Mouse (Mus musculus) heart, postnatal 0 days (tissue): Measurements from ENCODE around the gene Dlgap4. TPM values are rescaled to one million over a fixed set of nuclear protein-coding genes. Genes with fewer than 3 reads are reported as not detected.

Experiments
- ATAC-seq: fragments of 200-750 bp; cut with Nextera tagmentation; 2 replicates; pipeline ENCODE4 v1.8.0; 2017; ENCODE audit warnings: low read depth, moderate number of reproducible peaks, moderate library complexity; ENCODE audit not compliant: insufficient read depth
- DNase-seq: peaks from one replicate; pipeline ENCODE4 v3.0.0-alpha.2; 2016; ENCODE audit warnings: low spot score
- H3K27ac ChIP-seq: fragments of 300-500 bp; sonication (generic); 2 replicates; pipeline ENCODE4 v1.5.1; 2014; ENCODE audit warnings: low read depth, mild to moderate bottlenecking
- H3K27me3 ChIP-seq: fragments of 300-500 bp; sonication (generic); 2 replicates; pipeline ENCODE4 v1.6.1; 2014; ENCODE audit warnings: low read length, mixed read lengths; ENCODE audit not compliant: control insufficient read depth, insufficient read depth
- H3K36me3 ChIP-seq: fragments of 300-500 bp; sonication (generic); replicated peaks from 2 replicates; pipeline ENCODE4 v1.6.1; 2014; ENCODE audit warnings: low read length, mixed read lengths; ENCODE audit not compliant: control insufficient read depth, insufficient read depth
- H3K4me1 ChIP-seq: fragments of 300-500 bp; sonication (generic); 2 replicates; pipeline ENCODE4 v1.6.1; 2014; ENCODE audit warnings: antibody characterized with exemption; ENCODE audit not compliant: control insufficient read depth, insufficient read depth
- H3K4me2 ChIP-seq: fragments of 300-500 bp; sonication (generic); 2 replicates; pipeline ENCODE4 v1.6.1; 2014; ENCODE audit warnings: low read depth, mild to moderate bottlenecking, low read length, moderate library complexity
- H3K4me3 ChIP-seq: fragments of 300-500 bp; sonication (generic); 2 replicates; pipeline ENCODE4 v1.5.1; 2014; ENCODE audit warnings: low read depth, low read length
- H3K9ac ChIP-seq: fragments of 300-500 bp; sonication (generic); replicated peaks from 2 replicates; pipeline ENCODE4 v1.6.1; 2014; ENCODE audit warnings: low read depth, low read length, mixed read lengths
- H3K9me3 ChIP-seq: fragments of 300-500 bp; sonication (generic); replicated peaks from 2 replicates; pipeline ENCODE4 v1.6.1; 2016; ENCODE audit warnings: low read length; ENCODE audit not compliant: control insufficient read depth
- CTCF ChIP-seq: IDR thresholded peaks from 2 replicates; pipeline ENCODE4 v1.5.1; 2016; ENCODE audit warnings: antibody characterized with exemption, control low read depth, low read depth
- EP300 ChIP-seq: IDR thresholded peaks from 2 replicates; pipeline ENCODE4 v1.6.1; 2016; ENCODE audit warnings: antibody characterized with exemption, low read depth
- WGBS: fragments of 180-500 bp; shearing (Covaris S2); extraction: QIAGEN DNeasy Blood & Tissue Kit; methylation state at CpG from one replicate; pipeline ENCODE4 v1.1.7; 2014; 5-methylcytosine and 5-hydroxymethylcytosine counted together
- polyA plus RNA-seq: library from polyadenylated mRNA; unstranded; fragments of >200 nt; fragmentation: Nextera tagmentation; extraction: Ambion mirVana; gene quantifications from 2 replicates; pipeline ENCODE4 v1.2.1, GENCODE M21; 2015
- total RNA-seq: library from RNA; depleted of rRNA; stranded (reverse); fragments of >200 nt; gene quantifications from 2 replicates; pipeline ENCODE4 v1.2.3, GENCODE M21; 2014; ENCODE audit warnings: low replicate concordance

The Dlgap4 gene
- total and polyA plus RNA-seq, 2 experiments from 2014 or later = 51.3 to 58.5 TPM

GRCm38 (mm10) chr2:156720313-156720674, 106.8 kb downstream of the Dlgap4 start:
- H3K27ac ChIP-seq = peak overlapping the region; percentile 92
- DNase-seq (no peak), ATAC-seq (peak; percentile 1; the same call in 1 of the 2 replicates)
- H3K4me3 ChIP-seq = peak overlapping the region; percentile 79
- no peaks in the 10 kb centered on the region for H3K36me3 ChIP-seq
- TF ChIP-seq CTCF = no peak
- TF ChIP-seq EP300 = no peak
- H3K4me1 ChIP-seq = peaks cover 48% of the 10 kb centered on the region
- H3K9ac ChIP-seq = peak overlapping the region; percentile 83
- H3K9me3 ChIP-seq = no peaks in the 10 kb centered on the region
- H3K27me3 ChIP-seq = no peaks in the 10 kb centered on the region
- H3K4me2 ChIP-seq = peak overlapping the region; percentile 76
- 0% methylated on average over 10 of the region's 10 CpGs for WGBS

DNA sequence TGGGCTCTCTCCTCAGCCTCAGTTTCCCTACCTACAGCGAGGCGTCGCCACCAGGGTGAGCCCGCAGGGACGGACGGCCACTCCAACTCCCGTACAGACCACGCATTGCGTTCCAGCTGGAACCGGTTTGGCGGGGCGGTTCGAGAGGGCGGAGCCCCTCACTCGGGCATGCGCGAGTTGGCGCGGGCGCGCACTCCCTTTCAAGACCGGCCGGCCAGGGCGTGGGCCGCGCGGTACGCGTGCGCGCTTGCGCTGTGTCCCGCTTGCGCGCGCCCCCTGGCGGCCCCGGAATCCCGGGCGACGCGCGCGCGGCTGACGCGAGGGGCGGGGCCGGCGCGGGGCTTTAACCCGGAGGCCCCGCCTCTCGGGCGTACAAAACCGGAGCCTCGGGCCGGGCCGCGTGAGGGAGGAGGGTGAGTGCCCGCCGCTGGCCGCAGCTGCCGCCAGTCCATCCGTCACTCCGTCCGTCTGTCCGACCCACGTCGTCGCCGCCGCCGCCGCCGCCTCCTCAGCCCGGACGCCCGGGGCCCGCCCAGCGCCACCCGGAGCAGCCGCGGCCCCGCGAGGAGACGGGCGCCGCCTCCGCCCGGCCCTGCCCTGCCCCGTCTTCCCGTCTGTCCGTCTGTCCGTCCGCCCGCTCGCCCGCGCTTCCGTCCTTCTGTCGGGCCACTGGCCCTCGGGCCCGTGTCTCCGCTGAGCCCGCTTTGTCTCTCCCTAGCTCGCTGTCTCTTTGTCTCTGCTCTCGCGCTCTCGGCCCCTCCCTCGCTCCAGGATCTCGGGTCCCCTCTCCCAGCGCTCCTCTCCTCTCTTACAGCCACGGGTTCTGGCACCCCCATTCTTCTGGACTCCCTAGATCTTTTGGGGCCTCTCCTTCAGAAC, 107.4 kb downstream of the Dlgap4 start:
- Histone ChIP-seq H3K36me3 (no peaks in the 10 kb centered on the region), H3K4me3 (peak overlapping the region; percentile 79), H3K9me3 (no peaks in the 10 kb centered on the region), H3K27me3 (no peaks in the 10 kb centered on the region), H3K9ac (peak overlapping the region; percentile 83), H3K4me2 (peak overlapping the region; percentile 76), H3K27ac (peak overlapping the region; percentile 92), H3K4me1 (peaks cover 54% of the 10 kb centered on the region)
- DNase-seq (peak; percentile 89), ATAC-seq (peak; percentile 85)
- WGBS = under 1% methylated on average over 99 of the region's 114 CpGs
- peak; percentile 22 for TF ChIP-seq CTCF
- peak; percentile 32; the same call in 1 of the 2 replicates for TF ChIP-seq EP300

- Histone ChIP-seq H3K4me1 (peaks cover 61% of the 10 kb centered on the region), H3K4me3 (peak overlapping the region; percentile 79), H3K9ac (peak overlapping the region; percentile 83), H3K9me3 (no peaks in the 10 kb centered on the region), H3K27ac (peak overlapping the region; percentile 81), H3K27me3 (no peaks in the 10 kb centered on the region), H3K4me2 (peak overlapping the region; percentile 75), H3K36me3 (no peaks in the 10 kb centered on the region)
- under 1% methylated on average over 17 of the region's 17 CpGs for WGBS
- DNase-seq = no peak
- TF ChIP-seq CTCF (no peak), EP300 (no peak)
- no peak for ATAC-seq
Observed at GRCm38 (mm10) chr2:156721554-156722070, 108.1 kb downstream of the Dlgap4 start.

GRCm38 (mm10) chr2:156722071-156722575, 108.6 kb downstream of the Dlgap4 start:
- peak overlapping the region; percentile 83 for H3K9ac ChIP-seq
- peak overlapping the region; percentile 75 for H3K4me2 ChIP-seq
- WGBS = 2% methylated on average over 15 of the region's 15 CpGs
- no peaks in the 10 kb centered on the region for H3K9me3 ChIP-seq
- DNase-seq (peak; percentile 78), ATAC-seq (peak; percentile 18)
- H3K27me3 ChIP-seq = no peaks in the 10 kb centered on the region
- H3K4me1 ChIP-seq = peaks cover 65% of the 10 kb centered on the region
- H3K36me3 ChIP-seq = no peaks in the 10 kb centered on the region
- TF ChIP-seq CTCF (no peak), EP300 (no peak)
- H3K27ac ChIP-seq = peak overlapping the region; percentile 81
- peak overlapping the region; percentile 79 for H3K4me3 ChIP-seq

GRCm38 (mm10) chr2:156722752-156723151, 109.2 kb downstream of the Dlgap4 start:
- Histone ChIP-seq H3K4me2 (peak overlapping the region; percentile 75), H3K4me1 (peaks cover 63% of the 10 kb centered on the region), H3K27me3 (no peaks in the 10 kb centered on the region), H3K9ac (no peak overlapping the region), H3K36me3 (no peaks in the 10 kb centered on the region), H3K4me3 (peak overlapping the region; percentile 79), H3K9me3 (no peaks in the 10 kb centered on the region), H3K27ac (no peak overlapping the region)
- ATAC-seq (no peak), DNase-seq (no peak)
- TF ChIP-seq CTCF = no peak
- TF ChIP-seq EP300 = no peak
- WGBS = 55% methylated on average over 5 of the region's 5 CpGs
